Mouse (Mus musculus) gastrocnemius, adult 18-20 months (tissue): Measurements from ENCODE around the gene Shisa6. TPM values are rescaled to one million over a fixed set of nuclear protein-coding genes. Genes with fewer than 3 reads are reported as not detected.

Experiments used
- DNase-seq: peaks from one replicate; pipeline ENCODE4 v3.0.0; 2021; ENCODE audit warnings: low spot score
- long read RNA-seq, 2 experiments: library from polyadenylated mRNA; stranded (forward); transcript quantifications; one replicate each; pipeline ENCODE4 v2.0.0; 2021
- total RNA-seq, 2 experiments: library from RNA; stranded (reverse); gene quantifications; 2 replicates each; pipeline ENCODE4 v1.2.3; 2021

The Shisa6 gene
- total RNA-seq = under 1 TPM; 0.05 to 0.14 TPM
- long read RNA-seq, experiment 1 = 0 reads
- long read RNA-seq, experiment 2 = 0 reads

- no peak for DNase-seq
Measured at GRCm38 (mm10) chr11:66525371-66526045, at the start of gene Shisa6. Gene Shisa6, minus strand, starts transcription at chr11:66525964.

DNA sequence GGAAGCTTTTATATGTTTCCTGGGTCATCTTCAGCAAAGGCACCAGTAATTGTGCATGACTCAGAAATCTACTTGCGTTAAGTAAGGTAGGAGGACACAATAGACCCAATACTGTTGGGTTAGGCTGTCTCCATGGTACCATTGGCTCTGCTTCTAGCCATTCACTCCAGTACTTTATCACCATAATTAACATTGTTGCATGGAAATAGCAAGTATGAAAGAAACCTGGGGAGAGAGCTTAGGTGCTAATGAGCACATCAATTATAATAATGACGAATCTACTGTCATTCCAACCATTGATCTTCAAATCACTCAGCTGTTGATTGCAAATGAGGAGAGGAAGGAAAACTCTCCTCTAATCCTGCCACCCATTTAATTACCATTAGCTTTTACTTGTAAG is 48.1 kb upstream of the Shisa6 start:
- no peak for DNase-seq

DNA sequence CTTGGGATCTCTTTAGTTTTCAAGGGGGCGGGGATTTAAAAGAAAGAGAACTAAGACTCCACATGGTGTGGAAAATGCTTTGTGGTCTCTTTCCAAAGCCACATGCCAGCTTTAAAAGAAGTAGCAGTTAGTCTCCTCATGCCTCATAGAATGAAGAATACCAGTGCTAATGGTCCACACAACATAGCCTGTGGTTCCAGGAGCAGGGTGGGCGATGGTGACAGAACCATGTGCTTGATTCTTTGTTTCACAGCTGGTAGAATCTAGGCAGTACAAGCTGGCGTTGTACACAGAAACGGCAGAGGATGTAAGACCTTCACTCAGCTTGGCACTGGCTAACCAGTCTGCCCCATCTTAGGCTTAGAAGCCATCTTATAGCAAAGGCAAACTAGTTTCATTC is 43.3 kb upstream of the Shisa6 start:
- no peak for DNase-seq

GRCm38 (mm10) chr11:66568386-66568791 is 42.6 kb upstream of the Shisa6 start:
- no peak for DNase-seq

- no peak for DNase-seq
Measured at GRCm38 (mm10) chr11:66567382-66567781, 41.6 kb upstream of the Shisa6 start.

DNA sequence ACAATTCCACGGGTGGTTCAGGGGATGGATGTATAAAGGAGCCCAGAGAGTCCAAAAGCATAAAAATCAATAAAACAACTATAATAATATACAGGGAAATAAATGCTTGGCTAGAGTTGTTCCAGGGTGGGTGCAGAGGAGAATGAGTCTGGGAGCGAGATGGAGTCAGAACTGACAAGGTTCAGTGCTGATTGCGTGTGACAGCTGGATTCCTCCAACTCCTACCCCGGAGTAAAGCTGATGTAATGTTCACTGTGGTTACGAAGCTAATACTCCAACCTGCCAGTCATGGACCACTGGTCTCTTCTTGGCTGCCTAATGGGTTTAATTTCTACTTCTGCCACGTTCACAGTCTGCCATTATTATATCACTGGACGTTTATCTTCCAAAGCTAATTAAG is 36.5 kb upstream of the Shisa6 start:
- no peak for DNase-seq

DNA sequence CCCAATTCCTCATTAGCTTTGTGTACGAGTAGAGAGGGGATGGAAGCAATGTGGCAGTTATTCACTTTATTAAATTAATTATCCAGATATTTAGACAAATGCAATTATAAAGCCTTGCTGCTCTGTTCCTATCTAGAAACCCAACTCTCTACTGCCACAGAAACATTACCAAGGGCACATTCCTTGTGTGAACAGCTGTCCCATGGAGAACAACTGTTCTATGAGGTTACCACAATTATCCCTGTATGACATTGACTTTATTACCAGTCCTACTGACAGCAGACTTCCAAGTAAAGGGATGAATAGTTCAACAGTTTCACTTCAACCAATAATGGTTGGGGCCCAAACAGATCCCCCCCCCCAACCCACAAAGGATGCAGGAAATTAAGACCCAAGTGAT is 12.1 kb upstream of the Shisa6 start:
- DNase-seq = no peak

DNA sequence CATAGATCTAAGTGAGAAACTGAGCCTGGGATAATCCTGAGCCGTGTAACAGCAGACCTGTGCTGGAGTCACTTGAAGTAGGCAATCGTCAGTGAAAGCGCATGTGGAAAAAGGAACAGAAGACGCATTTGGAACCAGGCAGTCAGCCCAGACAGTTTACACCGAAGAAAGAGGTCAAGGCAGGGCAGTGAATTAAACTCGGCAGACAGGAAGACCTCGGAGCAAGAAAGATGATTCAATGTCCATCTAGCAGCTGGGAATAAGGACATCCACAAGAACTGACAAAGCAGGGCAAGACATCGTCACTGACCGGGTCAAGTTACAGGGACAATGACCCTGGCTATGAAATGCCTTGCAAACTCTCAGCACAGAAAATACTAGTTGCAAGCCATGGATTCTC is 10.1 kb upstream of the Shisa6 start:
- no peak for DNase-seq

GRCm38 (mm10) chr11:66535156-66535555 is 9.4 kb upstream of the Shisa6 start:
- DNase-seq = no peak

DNA sequence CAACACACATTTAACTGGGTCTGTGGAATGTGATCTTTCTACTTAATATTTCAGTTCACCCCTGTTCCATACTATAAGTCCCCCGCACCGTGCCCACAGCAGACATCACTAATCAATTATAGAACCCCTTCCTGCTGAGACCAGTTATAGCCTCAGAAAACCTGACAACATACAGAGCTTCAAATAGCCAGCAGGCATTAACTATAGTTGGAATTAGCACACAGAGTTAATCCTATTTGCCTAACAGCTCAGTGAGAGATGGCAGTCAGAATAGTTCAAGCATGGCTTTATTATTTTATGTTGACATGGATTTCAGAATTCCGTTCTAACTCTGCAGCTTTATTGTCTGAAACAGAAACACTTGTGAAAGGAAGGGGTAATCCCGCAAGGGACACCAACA is 8.5 kb upstream of the Shisa6 start:
- no peak for DNase-seq

- DNase-seq = no peak
Measured at GRCm38 (mm10) chr11:66528146-66528545, 2.4 kb upstream of the Shisa6 start.

- no peak for DNase-seq
Measured at GRCm38 (mm10) chr11:66527343-66527742, 1.6 kb upstream of the Shisa6 start.

- DNase-seq = no peak
Measured at GRCm38 (mm10) chr11:66526981-66527320, 1.2 kb upstream of the Shisa6 start.

GRCm38 (mm10) chr11:66526046-66526980 is 549 bp upstream of the Shisa6 start:
- DNase-seq = no peak

DNA sequence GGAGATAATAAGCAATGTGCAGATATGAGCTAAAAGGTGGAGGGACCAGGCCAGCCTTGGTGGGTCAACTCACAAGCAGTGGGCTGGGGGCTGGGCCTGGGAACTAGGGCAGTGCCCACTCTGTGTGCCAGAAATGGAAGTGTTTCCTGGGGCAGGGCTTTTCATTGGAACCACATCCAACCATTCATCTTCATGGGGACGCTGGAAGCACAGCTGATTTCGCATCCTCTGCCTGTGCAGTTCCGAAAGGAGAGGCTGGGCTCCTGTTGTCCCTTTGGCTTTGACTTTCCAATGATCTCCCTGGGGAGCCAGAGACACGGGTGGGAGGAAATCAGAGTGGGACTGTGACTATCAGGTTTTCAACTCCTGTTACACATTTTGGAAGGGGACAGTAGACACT is 1.5 kb downstream of the Shisa6 start:
- DNase-seq = no peak

- no peak for DNase-seq
Measured at GRCm38 (mm10) chr11:66522376-66522775, 3.4 kb downstream of the Shisa6 start.

DNA sequence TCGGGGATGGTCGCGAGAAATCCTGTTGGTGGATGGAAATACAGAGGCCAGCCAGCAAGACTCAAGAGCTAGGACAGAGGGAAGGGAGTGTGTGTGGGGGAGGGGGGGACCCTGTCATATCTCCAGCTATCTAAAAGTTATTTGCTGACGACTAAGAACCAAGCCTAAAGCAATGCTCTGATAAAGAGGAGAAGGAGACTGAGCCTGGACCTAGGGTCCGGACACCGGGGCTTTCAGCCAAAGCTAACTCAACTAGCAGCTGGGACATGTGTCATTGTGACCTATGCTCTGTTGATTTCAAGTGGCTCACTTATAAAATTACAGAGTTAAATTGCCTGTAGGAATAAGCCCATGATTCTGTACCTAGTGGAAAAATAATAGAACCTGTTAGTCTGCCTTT is 6.4 kb downstream of the Shisa6 start:
- no peak for DNase-seq

GRCm38 (mm10) chr11:66514346-66514745 is 11.4 kb downstream of the Shisa6 start:
- DNase-seq = no peak

GRCm38 (mm10) chr11:66500951-66501350 is 24.8 kb downstream of the Shisa6 start:
- DNase-seq = no peak

- DNase-seq = no peak
Measured at GRCm38 (mm10) chr11:66498857-66499445, 26.8 kb downstream of the Shisa6 start.

GRCm38 (mm10) chr11:66496235-66496634 is 29.5 kb downstream of the Shisa6 start:
- no peak for DNase-seq

GRCm38 (mm10) chr11:66494391-66494790 is 31.4 kb downstream of the Shisa6 start:
- DNase-seq = no peak
